Mouse (Mus musculus): ENCODE measurements around the gene Plod1.

Gene Plod1

DNA sequence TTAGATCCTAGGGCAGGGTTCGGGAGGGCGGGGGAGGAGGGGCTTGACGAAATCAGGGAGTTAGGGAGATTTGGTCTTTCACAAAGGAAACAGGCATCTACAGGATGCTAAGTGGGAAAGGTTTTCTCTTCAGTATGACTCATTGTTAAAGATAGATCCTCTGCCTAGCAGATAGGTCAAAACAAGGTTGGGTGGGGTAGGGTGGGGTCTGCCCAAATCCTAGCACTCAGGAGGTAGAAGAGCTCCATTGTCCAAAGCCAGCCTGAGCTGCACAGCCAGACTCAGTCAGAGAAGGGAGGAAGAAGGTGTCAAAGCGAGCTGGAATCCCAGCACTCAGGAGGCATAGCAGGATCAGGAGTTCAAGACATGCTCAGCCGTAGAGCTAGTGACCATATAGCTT lies 919 bp upstream of the Plod1 start:
- no peak for DNase-seq

DNA sequence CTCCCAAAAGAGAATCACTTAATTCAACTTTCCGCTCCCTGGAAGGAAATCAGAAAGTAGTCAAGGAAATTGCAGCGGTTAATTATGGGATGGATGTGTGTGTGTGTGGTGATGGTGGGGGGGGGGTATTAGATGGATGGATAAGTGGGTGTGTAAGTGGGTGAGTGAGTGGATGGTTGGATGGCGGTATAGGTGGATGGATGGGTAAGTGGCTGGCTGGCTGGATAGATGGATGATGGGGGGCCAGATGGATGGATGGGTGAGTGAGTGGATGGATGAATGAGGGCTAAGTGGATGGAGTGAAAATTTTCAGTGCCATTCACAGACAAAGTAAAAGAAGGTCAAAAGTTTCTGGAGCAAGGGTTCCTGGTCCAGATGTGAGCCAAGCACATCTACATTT lies 454 bp upstream of the Plod1 start:
- DNase-seq: no peak

DNA sequence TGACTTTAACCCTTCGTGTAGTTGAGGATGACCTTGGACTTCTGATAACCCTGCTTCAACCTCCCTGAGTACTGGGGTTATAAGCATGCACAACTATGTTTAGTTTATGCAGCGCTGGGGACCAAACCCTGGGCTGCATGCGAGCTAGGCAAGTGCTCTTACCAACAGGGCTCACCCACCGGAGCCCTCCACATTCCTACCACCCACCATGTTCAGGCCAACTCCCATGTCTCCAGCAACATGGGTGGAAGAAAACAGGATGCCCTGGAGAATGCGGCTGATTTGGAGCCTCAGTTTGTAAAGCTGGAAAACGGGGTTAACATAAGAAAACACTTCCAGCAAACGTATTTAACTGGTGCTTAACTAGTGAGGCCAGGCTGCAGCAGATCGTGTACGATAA lies 663 bp downstream of the Plod1 start:
- DNase-seq: no peak

GRCm38 (mm10) chr4:147934611-147935010 lies 2.0 kb downstream of the Plod1 start:
- no peak for DNase-seq

DNA sequence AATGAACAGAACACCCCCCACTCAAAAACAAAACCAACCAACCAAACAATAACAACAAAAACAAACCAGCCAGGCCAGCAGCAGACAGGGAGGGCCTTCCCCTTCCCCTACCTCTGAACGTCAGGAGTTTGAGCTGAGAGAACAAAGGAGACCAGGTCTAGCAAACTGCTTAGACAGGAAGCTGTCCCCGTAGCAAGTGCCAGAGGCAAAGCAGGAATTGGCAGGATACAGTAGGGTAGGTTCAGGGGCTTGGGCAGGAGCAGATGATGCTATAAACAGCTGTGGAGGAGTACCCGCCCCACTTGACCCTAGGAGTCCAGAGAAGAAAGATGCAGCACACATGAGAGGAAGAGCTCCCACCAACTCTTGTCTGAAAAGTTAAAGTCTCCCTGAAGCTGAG lies 2.4 kb downstream of the Plod1 start:
- no peak for DNase-seq

DNA sequence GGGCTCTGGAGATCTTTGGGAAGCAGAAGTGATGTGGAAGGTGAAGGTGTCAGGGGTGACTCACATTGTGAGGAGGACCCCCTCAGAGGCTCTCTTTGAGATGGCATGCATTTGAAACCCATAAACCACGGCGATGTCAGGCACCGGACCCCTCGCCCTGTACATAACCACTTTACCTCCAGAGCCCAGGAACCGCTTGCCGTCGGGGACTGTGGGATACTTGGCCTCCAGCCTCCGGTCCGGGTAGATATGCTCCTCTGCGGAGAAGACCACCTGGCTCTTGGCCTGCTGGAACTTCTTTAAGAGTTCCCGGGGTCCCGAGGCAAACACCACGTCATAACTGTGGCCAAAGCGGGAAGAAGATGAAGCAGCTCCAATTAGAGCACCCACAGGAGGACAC lies 5.6 kb downstream of the Plod1 start:
- DNase-seq: no peak

GRCm38 (mm10) chr4:147928540-147928939 lies 8.0 kb downstream of the Plod1 start:
- DNase-seq: no peak

- DNase-seq: no peak
Observed at GRCm38 (mm10) chr4:147928136-147928535, 8.4 kb downstream of the Plod1 start.

DNA sequence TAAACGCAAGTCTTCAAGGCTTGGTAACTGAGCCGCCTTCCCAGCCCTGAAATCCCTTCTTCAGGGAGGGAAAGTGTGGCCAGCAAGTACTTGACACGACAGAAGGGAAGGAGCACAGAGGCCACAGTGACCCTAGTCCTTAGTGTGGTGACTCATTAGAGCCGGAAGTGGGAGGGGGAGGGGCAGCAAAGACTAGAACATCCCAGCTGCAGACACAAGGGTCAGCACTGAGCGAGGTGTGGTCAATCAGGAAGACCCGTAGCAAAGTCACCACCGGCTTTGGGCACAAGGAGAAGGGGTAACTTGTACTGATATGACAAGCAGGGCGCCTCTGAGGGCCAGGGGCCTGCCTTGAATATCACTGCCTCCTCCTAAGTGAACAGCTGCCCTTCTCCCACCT lies 8.9 kb downstream of the Plod1 start:
- no peak for DNase-seq

- no peak for DNase-seq
Observed at GRCm38 (mm10) chr4:147922341-147922740, 14.2 kb downstream of the Plod1 start.

DNA sequence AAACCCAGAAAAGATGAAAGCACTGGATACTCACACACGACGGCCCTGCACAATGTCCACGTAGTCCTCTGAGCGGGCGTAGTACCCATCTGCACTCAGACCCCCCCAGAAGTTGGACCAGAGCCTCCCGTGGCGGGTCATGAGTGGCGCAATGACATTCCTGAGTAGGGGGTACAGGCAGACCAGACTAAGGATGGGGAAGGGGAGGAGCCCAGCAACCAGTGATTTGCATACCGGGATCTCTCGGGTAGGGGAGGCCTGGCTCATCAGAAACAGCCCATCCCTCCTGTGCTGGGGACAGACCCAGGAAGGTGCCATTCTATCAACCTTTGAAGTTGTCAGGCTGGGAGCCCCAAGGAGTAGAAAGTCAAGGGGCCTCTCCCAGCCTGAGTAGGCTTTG lies 15.6 kb downstream of the Plod1 start:
- no peak for DNase-seq

DNA sequence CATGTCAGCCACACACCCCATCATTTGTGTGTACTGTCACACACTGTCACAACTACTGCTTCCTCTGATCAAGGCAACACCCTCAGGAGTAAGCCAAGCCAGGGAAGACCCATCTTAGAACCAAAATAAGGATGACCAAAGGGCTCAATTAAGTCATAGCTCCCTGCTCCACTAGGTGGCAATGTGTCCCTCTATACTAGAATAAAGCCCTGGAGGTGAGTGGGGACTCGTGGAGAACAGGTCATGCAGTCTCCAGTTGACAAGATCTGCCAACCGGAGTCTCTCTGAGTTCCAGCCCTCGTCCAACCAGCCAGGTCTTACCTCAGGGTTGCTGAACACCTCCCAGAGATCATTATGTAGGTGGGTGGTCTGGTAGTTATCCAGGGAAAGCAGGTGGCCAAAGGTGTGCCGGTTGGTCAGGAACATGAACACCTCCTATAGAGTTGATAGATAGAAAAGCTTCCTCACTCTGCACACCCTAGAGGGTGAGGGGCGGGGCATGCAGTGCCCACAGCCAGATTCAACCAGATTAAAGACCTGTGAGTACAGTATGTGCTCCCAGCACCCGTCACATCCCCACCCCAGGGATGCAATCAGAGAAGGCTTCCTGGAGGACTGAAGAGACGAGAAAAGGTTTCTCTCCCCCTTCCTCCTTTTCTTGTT lies 18.0 kb downstream of the Plod1 start:
- DNase-seq: peak; percentile 69 to 78

DNA sequence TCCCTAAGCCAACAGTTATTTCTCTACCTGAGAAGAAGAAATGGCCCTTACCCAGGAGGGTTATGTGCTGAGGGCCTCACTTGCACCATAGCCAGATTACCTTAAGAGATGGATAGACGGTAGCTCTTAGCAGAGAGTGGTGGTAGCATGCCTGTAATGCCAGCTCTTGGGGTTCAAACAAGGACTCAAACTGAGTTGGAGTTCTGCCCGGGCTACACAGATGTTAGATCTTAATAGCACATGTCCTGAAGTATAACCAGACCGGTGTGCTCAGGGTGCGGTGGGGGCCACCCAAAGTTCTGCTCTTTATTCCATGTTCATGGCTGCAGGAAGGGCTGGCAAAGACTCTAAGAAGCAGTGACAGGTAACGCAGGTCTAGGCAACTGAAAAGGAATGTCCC lies 27.1 kb downstream of the Plod1 start:
- DNase-seq: no peak

GRCm38 (mm10) chr4:147906230-147906629 lies 30.3 kb downstream of the Plod1 start:
- DNase-seq: no peak

- DNase-seq: peak; percentile 50 to 57
Observed at GRCm38 (mm10) chr4:147905090-147905659, 31.4 kb downstream of the Plod1 start.

DNA sequence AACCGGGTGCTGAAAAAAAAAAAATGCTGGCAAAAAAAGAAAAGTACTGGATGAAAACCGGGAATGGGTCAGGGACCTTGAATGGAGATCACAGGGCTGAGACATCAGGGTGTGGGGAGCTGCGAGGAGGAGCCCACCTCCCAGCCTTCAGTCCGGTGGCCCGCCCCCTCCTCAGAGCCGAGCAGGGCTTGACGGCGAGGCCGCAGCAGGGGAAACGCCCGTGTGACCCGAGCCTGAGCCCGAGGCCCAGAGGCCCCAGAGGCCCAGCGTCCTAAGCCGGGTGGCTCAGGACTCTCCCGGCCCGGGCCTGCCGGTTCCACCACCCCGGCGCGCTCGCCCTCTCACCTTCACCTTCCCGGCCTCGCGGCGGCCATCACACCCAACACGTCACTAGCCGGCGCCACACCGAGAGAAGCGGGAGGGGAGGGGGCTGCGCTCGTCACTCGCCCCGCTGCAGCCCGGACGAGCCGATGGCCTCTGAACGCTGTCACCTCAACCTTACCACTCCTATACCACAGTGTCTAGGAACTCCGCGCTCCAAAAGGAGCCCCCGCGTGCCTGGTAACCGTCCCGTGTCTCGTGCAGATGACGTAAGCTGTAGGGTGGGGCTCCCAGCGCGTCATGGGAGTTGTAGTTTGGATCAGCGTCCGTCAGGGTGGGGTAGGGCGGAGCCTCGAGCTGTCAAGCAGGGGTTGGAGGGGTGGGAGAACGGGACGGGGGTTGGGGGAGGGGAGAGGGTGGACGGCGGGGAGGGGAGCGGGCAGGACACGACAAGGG lies 32.1 kb downstream of the Plod1 start, which contains the start of gene Mfn2:
TSS of gene Mfn2 (minus strand) at position 392 of the 777 bp plus-strand sequence.
- DNase-seq: peak; percentile 96

- DNase-seq: no peak
Observed at GRCm38 (mm10) chr4:147903601-147904000, 33.0 kb downstream of the Plod1 start.

GRCm38 (mm10) chr4:147902906-147903500 lies 33.6 kb downstream of the Plod1 start:
- no peak for DNase-seq

- DNase-seq: no peak
Observed at GRCm38 (mm10) chr4:147900452-147900851, 36.1 kb downstream of the Plod1 start.

- DNase-seq: no peak
Observed at GRCm38 (mm10) chr4:147897348-147897747, 39.2 kb downstream of the Plod1 start.

GRCm38 (mm10) chr4:147896411-147896810 lies 40.2 kb downstream of the Plod1 start:
- no peak for DNase-seq

- DNase-seq: no peak
Observed at GRCm38 (mm10) chr4:147895815-147896330, 40.7 kb downstream of the Plod1 start.

DNA sequence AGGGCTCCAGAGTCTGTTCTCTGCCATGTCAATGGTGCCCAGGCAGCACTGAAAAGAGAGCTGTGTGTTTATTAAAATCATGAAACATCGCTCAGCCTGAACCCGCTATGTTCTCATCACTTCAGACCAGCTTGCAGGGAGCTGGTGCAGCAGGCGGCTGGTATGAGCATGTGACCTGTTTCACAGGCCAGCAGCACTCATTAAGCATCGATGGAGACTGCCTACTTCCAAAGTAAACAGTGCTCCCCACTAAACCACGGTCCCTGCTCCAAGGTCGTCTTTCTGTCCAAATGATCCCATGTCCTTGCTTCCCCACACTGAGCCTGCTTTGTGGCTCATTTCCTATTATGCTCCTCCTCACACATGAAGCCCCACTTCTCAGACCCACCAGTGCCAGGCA lies 46.2 kb downstream of the Plod1 start:
- DNase-seq: no peak

Data from cerebellum, postnatal 10 days (tissue).